Mouse (Mus musculus): ENCODE results near the gene Os9.

DNA sequence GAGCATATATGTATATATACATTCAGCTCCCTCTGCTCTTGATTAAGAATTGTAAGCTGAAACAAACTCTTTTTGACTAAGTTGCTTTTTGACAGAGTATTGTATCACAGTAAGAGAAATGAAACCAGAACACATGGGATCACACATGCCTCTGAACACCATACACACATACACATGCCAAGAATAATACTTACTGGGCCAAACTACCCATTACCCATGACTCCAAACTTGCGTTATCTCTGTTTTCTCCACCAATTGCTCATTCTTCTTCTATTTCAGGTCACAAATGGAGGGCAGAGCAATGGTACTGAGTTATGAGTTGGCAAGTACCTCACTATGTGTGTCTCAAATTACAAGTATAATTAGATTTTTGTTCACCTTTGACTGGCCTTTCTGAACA, 47.0 kb downstream of the Os9 start:
- TF ChIP-seq POLR2A (IDR thresholded peaks at IDR 0.05; ENCODE audit: borderline replicate concordance, extremely low read depth, low read depth, low read length) (no peak), CTCF (IDR thresholded peaks at IDR 0.05; ENCODE audit: insufficient read depth, low read length) (no peak)

Measured in lung, adult 2 months (tissue).